Mouse (Mus musculus): Measurements from ENCODE around the gene Lad1. TPM values are rescaled to one million over a fixed set of nuclear protein-coding genes. Genes with fewer than 3 reads are reported as not detected.
A peak's percentile ranks its signal among the peaks of the same experiment; 100 is the strongest.

Lad1 gene
- polyA plus RNA-seq, 1 experiment from 2014 or later = 105 TPM

- no peak; the same call in 1 of the 2 replicates for ATAC-seq (replicated peaks; ENCODE audit: low FRiP score, low TSS enrichment, low read depth)
- peak overlapping the region; percentile 47; the same call in 1 of the 2 replicates for H3K27ac ChIP-seq (ENCODE audit: low read depth)
Measured at GRCm38 (mm10) chr1:135813071-135813470, 5.3 kb upstream of the Lad1 start.

GRCm38 (mm10) chr1:135813687-135814395 lies 4.6 kb upstream of the Lad1 start:
- H3K9ac ChIP-seq (ENCODE audit: low read length) = no peak overlapping the region
- H3K27me3 ChIP-seq (replicated peaks; ENCODE audit: control insufficient read depth, insufficient read depth, low read length) = peaks cover 18% of the 10 kb centered on the region
- H3K4me3 ChIP-seq (ENCODE audit: low read depth, low read length) = no peak overlapping the region
- no peak overlapping the region for H3K4me2 ChIP-seq (ENCODE audit: low read length)
- no peak for ATAC-seq (replicated peaks; ENCODE audit: low FRiP score, low TSS enrichment, low read depth)
- no peak for DNase-seq (ENCODE audit: low spot score)
- no peak overlapping the region for H3K27ac ChIP-seq (ENCODE audit: low read depth)
- peaks cover 11% of the 10 kb centered on the region; the same call in 1 of the 2 replicates for H3K4me1 ChIP-seq (replicated peaks; ENCODE audit: control insufficient read depth, insufficient read depth, low read length)
- no peaks in the 10 kb centered on the region for H3K36me3 ChIP-seq (ENCODE audit: control insufficient read depth, insufficient read depth, low read length)
- 80% methylated on average over 5 of the region's 5 CpGs for WGBS
- no peaks in the 10 kb centered on the region for H3K9me3 ChIP-seq (ENCODE audit: control insufficient read depth, low read length)

More at GRCm38 (mm10) chr1:135813071-135813470, 5.3 kb upstream of the Lad1 start:
- no peak for DNase-seq (ENCODE audit: low spot score)
- no peak overlapping the region for H3K9ac ChIP-seq (ENCODE audit: low read length)
- 68% methylated on average over 4 of the region's 4 CpGs for WGBS
- H3K27me3 ChIP-seq (replicated peaks; ENCODE audit: control insufficient read depth, insufficient read depth, low read length) = peaks cover 10% of the 10 kb centered on the region
- no peaks in the 10 kb centered on the region for H3K36me3 ChIP-seq (ENCODE audit: control insufficient read depth, insufficient read depth, low read length)
- H3K4me1 ChIP-seq (replicated peaks; ENCODE audit: control insufficient read depth, insufficient read depth, low read length) = peaks cover 10% of the 10 kb centered on the region; the same call in 1 of the 2 replicates
- no peaks in the 10 kb centered on the region for H3K9me3 ChIP-seq (ENCODE audit: control insufficient read depth, low read length)
- H3K4me2 ChIP-seq (ENCODE audit: low read length) = no peak overlapping the region
- H3K4me3 ChIP-seq (ENCODE audit: low read depth, low read length) = no peak overlapping the region

- Histone ChIP-seq H3K9me3 (ENCODE audit: control insufficient read depth, low read length) (no peaks in the 10 kb centered on the region), H3K36me3 (ENCODE audit: control insufficient read depth, insufficient read depth, low read length) (no peaks in the 10 kb centered on the region), H3K27ac (ENCODE audit: low read depth) (no peak overlapping the region), H3K9ac (ENCODE audit: low read length) (no peak overlapping the region), H3K27me3 (replicated peaks; ENCODE audit: control insufficient read depth, insufficient read depth, low read length) (peaks cover 25% of the 10 kb centered on the region), H3K4me3 (ENCODE audit: low read depth, low read length) (no peak overlapping the region), H3K4me1 (replicated peaks; ENCODE audit: control insufficient read depth, insufficient read depth, low read length) (peaks cover 14% of the 10 kb centered on the region; the same call in 1 of the 2 replicates), H3K4me2 (ENCODE audit: low read length) (no peak overlapping the region)
- WGBS = 77% methylated on average over 5 of the region's 5 CpGs
- ATAC-seq (replicated peaks; ENCODE audit: low FRiP score, low TSS enrichment, low read depth) (no peak), DNase-seq (ENCODE audit: low spot score) (no peak)
Measured at GRCm38 (mm10) chr1:135814531-135814930, 3.9 kb upstream of the Lad1 start.

- Histone ChIP-seq H3K4me1 (replicated peaks; ENCODE audit: control insufficient read depth, insufficient read depth, low read length) (peaks cover 9% of the 10 kb centered on the region; the same call in 1 of the 2 replicates), H3K4me2 (ENCODE audit: low read length) (peak overlapping the region; percentile 96), H3K27me3 (replicated peaks; ENCODE audit: control insufficient read depth, insufficient read depth, low read length) (peaks cover 32% of the 10 kb centered on the region), H3K27ac (ENCODE audit: low read depth) (no peak overlapping the region), H3K36me3 (ENCODE audit: control insufficient read depth, insufficient read depth, low read length) (no peaks in the 10 kb centered on the region), H3K4me3 (ENCODE audit: low read depth, low read length) (no peak overlapping the region), H3K9ac (ENCODE audit: low read length) (no peak overlapping the region), H3K9me3 (ENCODE audit: control insufficient read depth, low read length) (no peaks in the 10 kb centered on the region)
- DNase-seq (ENCODE audit: low spot score) (no peak), ATAC-seq (replicated peaks; ENCODE audit: low FRiP score, low TSS enrichment, low read depth) (no peak)
- WGBS = 53% methylated on average over 4 of the region's 4 CpGs
Measured at GRCm38 (mm10) chr1:135817595-135817994, 803 bp upstream of the Lad1 start.

GRCm38 (mm10) chr1:135820071-135820470 lies 1.7 kb downstream of the Lad1 start:
- DNase-seq (ENCODE audit: low spot score) = no peak
- Histone ChIP-seq H3K27me3 (replicated peaks; ENCODE audit: control insufficient read depth, insufficient read depth, low read length) (peaks cover 32% of the 10 kb centered on the region), H3K9me3 (ENCODE audit: control insufficient read depth, low read length) (no peaks in the 10 kb centered on the region), H3K36me3 (ENCODE audit: control insufficient read depth, insufficient read depth, low read length) (no peaks in the 10 kb centered on the region), H3K9ac (ENCODE audit: low read length) (peak overlapping the region; percentile 23), H3K4me2 (ENCODE audit: low read length) (peak overlapping the region; percentile 96), H3K4me3 (ENCODE audit: low read depth, low read length) (peak overlapping the region; percentile 51), H3K4me1 (replicated peaks; ENCODE audit: control insufficient read depth, insufficient read depth, low read length) (peaks cover 4% of the 10 kb centered on the region; the same call in 1 of the 2 replicates), H3K27ac (ENCODE audit: low read depth) (peak overlapping the region; percentile 47; the same call in 1 of the 2 replicates)
- peak; percentile 53 for ATAC-seq (replicated peaks; ENCODE audit: low FRiP score, low TSS enrichment, low read depth)
- 66% methylated on average over 10 of the region's 10 CpGs for WGBS

- no peak for DNase-seq (ENCODE audit: low spot score)
- Histone ChIP-seq H3K36me3 (ENCODE audit: control insufficient read depth, insufficient read depth, low read length) (no peaks in the 10 kb centered on the region), H3K27ac (ENCODE audit: low read depth) (peak overlapping the region; percentile 47), H3K4me3 (ENCODE audit: low read depth, low read length) (peak overlapping the region; percentile 51; the same call in 1 of the 2 replicates), H3K27me3 (replicated peaks; ENCODE audit: control insufficient read depth, insufficient read depth, low read length) (peaks cover 32% of the 10 kb centered on the region), H3K9ac (ENCODE audit: low read length) (peak overlapping the region; percentile 32), H3K4me1 (replicated peaks; ENCODE audit: control insufficient read depth, insufficient read depth, low read length) (peaks cover 4% of the 10 kb centered on the region; the same call in 1 of the 2 replicates), H3K9me3 (ENCODE audit: control insufficient read depth, low read length) (no peaks in the 10 kb centered on the region), H3K4me2 (ENCODE audit: low read length) (peak overlapping the region; percentile 96)
- WGBS = 66% methylated on average over 16 of the region's 16 CpGs
- 0 out of 2 replicates have a peak, but pooled peaks have one; percentile 32 for ATAC-seq (replicated peaks; ENCODE audit: low FRiP score, low TSS enrichment, low read depth)
Measured at GRCm38 (mm10) chr1:135820736-135821364, 2.5 kb downstream of the Lad1 start.

GRCm38 (mm10) chr1:135821780-135822179 lies 3.4 kb downstream of the Lad1 start:
- H3K4me2 ChIP-seq (ENCODE audit: low read length) = peak overlapping the region; percentile 96
- ATAC-seq (replicated peaks; ENCODE audit: low FRiP score, low TSS enrichment, low read depth) = no peak
- H3K27me3 ChIP-seq (replicated peaks; ENCODE audit: control insufficient read depth, insufficient read depth, low read length) = peaks cover 29% of the 10 kb centered on the region
- H3K27ac ChIP-seq (ENCODE audit: low read depth) = peak overlapping the region; percentile 11; the same call in 1 of the 2 replicates
- peak overlapping the region; percentile 32 for H3K9ac ChIP-seq (ENCODE audit: low read length)
- no peaks in the 10 kb centered on the region for H3K36me3 ChIP-seq (ENCODE audit: control insufficient read depth, insufficient read depth, low read length)
- WGBS = 80% methylated on average over 7 of the region's 7 CpGs
- no peaks in the 10 kb centered on the region for H3K9me3 ChIP-seq (ENCODE audit: control insufficient read depth, low read length)
- H3K4me3 ChIP-seq (ENCODE audit: low read depth, low read length) = peak overlapping the region; percentile 8; the same call in 1 of the 2 replicates
- H3K4me1 ChIP-seq (replicated peaks; ENCODE audit: control insufficient read depth, insufficient read depth, low read length) = peaks cover 4% of the 10 kb centered on the region; the same call in 1 of the 2 replicates
- DNase-seq (ENCODE audit: low spot score) = no peak

GRCm38 (mm10) chr1:135828918-135829317 lies 10.5 kb downstream of the Lad1 start:
- H3K4me1 ChIP-seq (replicated peaks; ENCODE audit: control insufficient read depth, insufficient read depth, low read length) = no peaks in the 10 kb centered on the region
- no peaks in the 10 kb centered on the region for H3K9me3 ChIP-seq (ENCODE audit: control insufficient read depth, low read length)
- DNase-seq (ENCODE audit: low spot score) (no peak), ATAC-seq (replicated peaks; ENCODE audit: low FRiP score, low TSS enrichment, low read depth) (no peak)
- no peaks in the 10 kb centered on the region for H3K27me3 ChIP-seq (replicated peaks; ENCODE audit: control insufficient read depth, insufficient read depth, low read length)
- 24% methylated on average over 1 of the region's 1 CpGs for WGBS
- 0 out of 2 replicates have a peak, but pooled peaks cover 3% of the 10 kb centered on the region for H3K36me3 ChIP-seq (ENCODE audit: control insufficient read depth, insufficient read depth, low read length)
- H3K27ac ChIP-seq (ENCODE audit: low read depth) = no peak overlapping the region
- H3K9ac ChIP-seq (ENCODE audit: low read length) = no peak overlapping the region
- no peak overlapping the region for H3K4me2 ChIP-seq (ENCODE audit: low read length)
- no peak overlapping the region for H3K4me3 ChIP-seq (ENCODE audit: low read depth, low read length)
